Mouse (Mus musculus) erythroblast, embryonic 14.5 days (primary cell): ENCODE results near the gene Hdac5. TPM values are rescaled to one million over a fixed set of nuclear protein-coding genes. Genes with fewer than 3 reads are reported as not detected.

Experiments used
- H3K27me3 ChIP-seq: 2 replicates; pipeline ENCODE4 v1.6.1; 2012; ENCODE audit warnings: inconsistent platforms; ENCODE audit not compliant: control insufficient read depth
- H3K36me3 ChIP-seq: 2 replicates; pipeline ENCODE4 v1.6.1; 2012; ENCODE audit warnings: mild to moderate bottlenecking, inconsistent platforms; ENCODE audit not compliant: control insufficient read depth
- H3K4me1 ChIP-seq: 2 replicates; pipeline ENCODE4 v1.6.1; 2012; ENCODE audit warnings: inconsistent platforms; ENCODE audit not compliant: control insufficient read depth
- H3K4me3 ChIP-seq: replicated peaks from 2 replicates; pipeline ENCODE3; 2012; ENCODE audit warnings: moderate library complexity, mild to moderate bottlenecking, inconsistent platforms
- H3K9me3 ChIP-seq: 2 replicates; pipeline ENCODE4 v1.6.1; 2012; ENCODE audit warnings: low read length, inconsistent platforms, mixed read lengths; ENCODE audit not compliant: control insufficient read depth
- GATA1 ChIP-seq: IDR thresholded peaks from 2 replicates; pipeline ENCODE4 v1.6.1; 2012; ENCODE audit warnings: low read length, inconsistent platforms, mixed read lengths
- TAL1 ChIP-seq: IDR thresholded peaks from 3 replicates; pipeline ENCODE4 v1.6.1; 2012; ENCODE audit warnings: low read length, inconsistent platforms, mixed read lengths
- polyA plus RNA-seq: library from polyadenylated mRNA; stranded (reverse); fragments of >175 nt; gene quantifications from 2 replicates; pipeline ENCODE4 v1.2.3, GENCODE M21; 2012

Hdac5 gene
- polyA plus RNA-seq = 4.3 and 6.3 TPM in 2 replicates

DNA sequence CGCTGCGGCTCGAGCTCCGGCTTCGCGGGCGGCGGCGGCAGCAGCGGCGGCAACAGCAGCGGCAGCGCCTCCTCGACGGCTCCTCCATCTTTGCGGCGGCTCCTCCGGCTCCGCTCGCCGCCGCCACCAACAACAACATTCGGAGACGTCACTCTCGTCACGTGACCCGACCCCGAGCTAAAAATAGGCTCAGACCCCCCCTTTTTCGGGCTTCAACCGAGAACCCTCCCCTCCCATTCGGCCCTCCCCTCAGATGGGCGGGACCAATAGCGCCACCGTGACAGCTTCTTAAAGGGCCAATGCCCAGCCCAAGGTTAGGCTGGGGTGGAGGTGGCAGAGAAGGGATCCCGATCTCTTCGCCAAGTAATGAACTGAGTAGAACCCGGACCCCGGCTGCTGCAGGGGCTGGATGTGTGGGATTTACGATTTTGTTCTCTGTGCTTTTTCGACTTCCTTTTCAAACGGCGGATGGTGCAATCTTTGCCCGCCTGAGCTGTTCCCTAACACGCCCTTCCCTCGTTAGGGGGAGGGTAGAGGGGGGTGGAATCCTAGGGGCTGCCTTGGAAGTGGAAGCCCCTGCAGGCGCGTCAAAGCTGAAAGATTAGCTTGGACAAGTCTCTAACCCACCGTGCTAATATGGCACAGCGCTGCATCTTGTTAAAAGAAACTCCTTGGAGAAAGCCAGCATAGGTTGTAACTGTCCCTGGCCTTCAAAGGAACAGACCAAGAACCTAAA is at the start of gene Hdac5:
Gene Hdac5 (minus strand): TSS at position 161 of the 736 bp plus-strand sequence.
- Histone ChIP-seq H3K4me1 (peaks cover 31% of the 10 kb centered on the region), H3K9me3 (no peaks in the 10 kb centered on the region), H3K4me3 (peak within 1 kb of the TSS; percentile 81), H3K27me3 (peaks cover 71% of the 10 kb centered on the region), H3K36me3 (no peaks in the 10 kb centered on the region)
- no peak for TF ChIP-seq GATA1
- no peak for TF ChIP-seq TAL1

GRCm38 (mm10) chr11:102279595-102279994 is 49.6 kb upstream of the Hdac5 start:
- H3K4me3 ChIP-seq = no peak overlapping the region
- H3K27me3 ChIP-seq = peaks cover 10% of the 10 kb centered on the region
- no peak for TF ChIP-seq GATA1
- TF ChIP-seq TAL1 = no peak
- peaks cover 21% of the 10 kb centered on the region for H3K4me1 ChIP-seq
- H3K36me3 ChIP-seq = no peaks in the 10 kb centered on the region
- no peaks in the 10 kb centered on the region for H3K9me3 ChIP-seq

- Histone ChIP-seq H3K4me1 (peaks cover 13% of the 10 kb centered on the region), H3K9me3 (no peaks in the 10 kb centered on the region), H3K4me3 (no peak overlapping the region), H3K36me3 (no peaks in the 10 kb centered on the region), H3K27me3 (peaks cover 10% of the 10 kb centered on the region)
- TF ChIP-seq GATA1 (no peak), TAL1 (no peak)
Measured at GRCm38 (mm10) chr11:102277754-102278153, 47.8 kb upstream of the Hdac5 start.

- peaks cover 10% of the 10 kb centered on the region for H3K27me3 ChIP-seq
- no peak for TF ChIP-seq GATA1
- TF ChIP-seq TAL1 = no peak
- H3K9me3 ChIP-seq = no peaks in the 10 kb centered on the region
- peaks cover 13% of the 10 kb centered on the region for H3K4me1 ChIP-seq
- H3K4me3 ChIP-seq = peak overlapping the region; percentile 51
- no peaks in the 10 kb centered on the region for H3K36me3 ChIP-seq
Measured at GRCm38 (mm10) chr11:102276411-102276915, 46.5 kb upstream of the Hdac5 start.

DNA sequence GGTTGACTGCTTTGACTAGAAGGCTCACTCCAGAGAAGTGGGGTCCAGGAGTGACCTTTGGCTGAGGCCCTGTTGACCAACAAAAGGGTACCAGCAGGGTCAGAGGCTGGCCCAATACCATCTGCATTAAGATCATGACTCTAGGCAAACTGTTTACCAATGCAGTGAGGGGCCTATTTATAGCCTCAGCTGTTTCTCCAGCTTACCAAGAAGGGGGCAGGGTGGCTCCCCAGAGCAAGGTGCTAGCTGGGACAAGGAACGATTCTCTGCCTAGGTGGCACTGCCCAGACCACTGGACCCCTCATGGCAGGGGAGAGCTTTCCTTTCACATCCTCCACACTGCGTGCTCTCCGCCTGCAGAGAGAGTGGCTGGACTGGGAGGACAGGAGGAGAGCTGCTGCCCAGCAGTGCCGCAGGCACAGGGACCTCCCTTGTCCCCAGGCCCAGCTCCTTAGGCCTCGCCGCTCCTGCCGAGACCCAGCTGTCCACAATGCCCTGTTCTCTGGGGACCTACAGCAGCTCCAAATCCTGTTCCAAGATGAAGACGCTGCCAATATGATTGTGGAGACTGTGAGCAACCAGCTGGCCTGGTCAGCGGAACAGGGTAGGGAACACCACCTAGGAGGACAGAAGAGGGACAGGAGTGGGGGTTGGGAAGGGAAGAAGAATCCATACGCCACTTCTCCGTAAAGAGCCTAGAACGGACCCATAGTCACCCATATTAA is 38.7 kb upstream of the Hdac5 start, which contains the start of gene Asb16:
Gene Asb16 (plus strand): TSS at position 224 of the 725 bp plus-strand sequence.
- H3K9me3 ChIP-seq = no peaks in the 10 kb centered on the region
- H3K4me1 ChIP-seq = peaks cover 10% of the 10 kb centered on the region
- H3K36me3 ChIP-seq = peaks cover 15% of the 10 kb centered on the region
- TF ChIP-seq TAL1 = no peak
- no peak for TF ChIP-seq GATA1
- H3K27me3 ChIP-seq = no peaks in the 10 kb centered on the region; the same call in 1 of the 2 replicates
- H3K4me3 ChIP-seq = no peak within 1 kb of the TSS

- Histone ChIP-seq H3K27me3 (no peaks in the 10 kb centered on the region; the same call in 1 of the 2 replicates), H3K9me3 (no peaks in the 10 kb centered on the region), H3K4me3 (no peak overlapping the region), H3K36me3 (peaks cover 25% of the 10 kb centered on the region), H3K4me1 (peaks cover 10% of the 10 kb centered on the region)
- TF ChIP-seq GATA1 = no peak
- TF ChIP-seq TAL1 = no peak
Measured at GRCm38 (mm10) chr11:102267480-102267879, 37.5 kb upstream of the Hdac5 start.

DNA sequence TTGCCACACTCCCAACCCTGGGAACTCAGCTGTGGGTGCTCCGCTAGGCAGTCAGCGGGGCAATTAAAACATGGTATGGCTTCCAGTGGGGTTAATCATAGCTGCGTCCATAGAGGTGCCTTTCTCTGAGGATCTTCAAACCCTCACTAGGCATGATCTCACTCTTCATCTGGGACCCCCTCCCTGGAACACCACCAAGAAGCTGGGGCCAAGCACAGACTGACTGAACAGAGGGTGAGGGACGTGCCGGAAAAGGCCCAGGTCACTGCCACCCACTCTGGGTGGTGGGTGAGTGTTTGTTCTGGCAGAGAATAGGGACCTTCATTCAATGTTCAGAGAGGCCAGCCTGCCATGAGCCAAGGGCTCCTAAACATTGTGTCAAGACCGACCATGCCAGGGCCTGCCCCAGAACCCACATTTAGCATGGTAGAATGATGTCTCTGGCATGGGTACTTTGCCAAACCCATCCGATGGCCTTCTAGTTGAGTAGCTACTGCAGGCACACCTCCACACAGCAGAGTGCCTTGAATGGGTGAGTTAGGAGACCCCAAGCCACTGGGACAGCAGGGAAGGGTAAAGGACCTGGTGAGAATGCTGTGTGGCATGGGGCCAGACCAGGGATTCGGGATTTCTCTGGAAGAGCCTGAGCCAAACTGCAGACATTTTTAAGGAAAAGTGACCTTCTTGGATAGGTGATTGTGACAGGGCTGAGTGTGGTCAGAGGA is 36.8 kb upstream of the Hdac5 start:
- H3K4me1 ChIP-seq = peaks cover 10% of the 10 kb centered on the region
- TF ChIP-seq GATA1 (no peak), TAL1 (no peak)
- no peaks in the 10 kb centered on the region; the same call in 1 of the 2 replicates for H3K27me3 ChIP-seq
- no peak overlapping the region for H3K4me3 ChIP-seq
- H3K36me3 ChIP-seq = peaks cover 32% of the 10 kb centered on the region
- no peaks in the 10 kb centered on the region for H3K9me3 ChIP-seq

DNA sequence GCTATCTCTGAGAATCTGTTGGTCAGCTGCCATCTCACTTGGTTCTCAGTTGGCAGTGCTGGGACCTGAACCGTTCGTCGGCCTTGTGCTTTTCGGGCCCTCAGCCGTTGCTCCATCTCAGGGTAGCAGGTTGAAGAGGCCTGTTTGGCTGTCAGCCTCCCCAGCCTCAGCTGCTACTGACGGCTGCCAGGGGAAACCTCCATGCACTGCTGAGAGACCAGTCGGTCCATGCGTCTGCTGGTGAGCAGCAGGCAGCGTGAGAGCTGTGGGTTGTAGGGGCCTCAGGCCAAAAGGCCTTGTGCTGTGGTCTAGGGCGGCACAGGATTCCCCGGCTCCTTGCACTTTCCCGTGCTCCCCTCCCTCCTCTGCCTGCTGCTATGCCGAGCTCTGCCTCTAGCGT is 35.9 kb upstream of the Hdac5 start:
- no peaks in the 10 kb centered on the region; the same call in 1 of the 2 replicates for H3K27me3 ChIP-seq

DNA sequence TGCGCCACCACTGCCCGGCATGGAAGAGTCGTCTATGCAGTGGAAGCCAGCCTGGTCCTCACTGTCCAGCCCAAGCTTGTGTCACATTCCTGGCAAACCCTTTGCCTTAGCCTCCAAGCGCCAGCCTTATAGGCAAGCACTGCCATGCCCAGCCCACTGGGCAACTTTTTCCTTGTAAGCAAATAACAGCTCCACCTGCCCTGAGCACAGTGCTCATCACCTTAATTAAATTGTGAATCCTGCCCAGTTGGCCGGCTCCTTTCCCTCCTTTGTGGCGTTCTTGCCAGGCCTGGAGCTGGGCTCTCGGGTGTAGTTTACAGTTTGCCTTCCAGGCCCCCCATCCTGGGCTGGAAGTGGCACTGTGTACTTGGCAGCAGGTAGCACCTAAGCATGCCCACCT is 33.2 kb upstream of the Hdac5 start:
- no peaks in the 10 kb centered on the region for H3K9me3 ChIP-seq
- peaks cover 61% of the 10 kb centered on the region for H3K36me3 ChIP-seq
- no peak overlapping the region for H3K4me3 ChIP-seq
- TF ChIP-seq GATA1 (no peak), TAL1 (no peak)
- H3K27me3 ChIP-seq = no peaks in the 10 kb centered on the region
- peaks cover 13% of the 10 kb centered on the region for H3K4me1 ChIP-seq

More for the DNA sequence above, 35.9 kb upstream of the Hdac5 start:
- Histone ChIP-seq H3K4me1 (peaks cover 10% of the 10 kb centered on the region), H3K4me3 (no peak overlapping the region), H3K36me3 (peaks cover 39% of the 10 kb centered on the region), H3K9me3 (no peaks in the 10 kb centered on the region)
- no peak for TF ChIP-seq TAL1
- no peak for TF ChIP-seq GATA1
